Mouse (Mus musculus): Measurements from ENCODE around the gene Notch2. TPM values are rescaled to one million over a fixed set of nuclear protein-coding genes. Genes with fewer than 3 reads are reported as not detected.
A peak's percentile ranks its signal among the peaks of the same experiment; 100 is the strongest.

Gene Notch2
- polyA plus RNA-seq, 1 experiment = 16.3 TPM

DNA sequence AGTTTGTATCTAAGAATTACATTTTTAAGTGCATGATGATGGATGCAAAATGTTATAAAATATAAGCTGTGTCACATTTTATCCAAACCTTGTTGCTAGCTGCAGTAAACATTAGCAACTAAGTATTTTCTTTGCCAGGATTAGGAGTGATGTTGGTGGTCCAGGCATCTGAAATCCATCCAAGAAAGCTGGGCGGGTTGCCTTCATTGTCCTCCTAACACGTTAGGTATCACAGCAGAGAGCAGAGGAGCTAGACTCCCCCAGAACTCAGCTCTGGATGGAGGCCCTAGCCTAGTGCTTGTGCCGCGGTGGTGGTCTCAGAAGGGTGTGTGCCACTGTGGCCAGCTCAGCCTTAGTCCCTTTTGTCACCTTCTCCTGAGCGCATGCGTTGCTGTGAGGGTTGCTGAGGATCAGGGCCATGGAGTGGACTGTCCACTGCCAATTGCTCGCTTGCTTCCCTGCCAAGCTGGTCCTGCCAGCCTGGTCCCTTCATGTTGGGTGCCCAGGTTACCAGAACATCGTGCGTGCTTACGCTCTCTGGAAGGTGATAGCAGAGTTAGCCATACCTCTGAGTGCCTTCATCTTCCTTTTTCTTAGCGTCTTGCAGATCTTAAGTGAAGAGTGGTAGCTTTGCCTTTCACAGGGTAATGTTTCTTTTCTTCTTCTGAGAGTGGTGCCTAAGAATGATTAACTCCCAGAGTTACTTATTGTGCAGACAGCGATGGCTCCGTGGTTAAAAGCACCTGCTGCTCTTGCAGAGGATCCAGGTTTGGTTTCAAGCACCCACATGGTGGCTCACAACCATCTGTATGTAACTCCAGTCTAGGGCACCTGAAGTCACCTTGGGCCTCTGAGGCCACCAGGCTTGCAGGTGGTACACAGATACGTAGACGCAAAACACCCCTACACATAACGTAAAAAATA, 39.4 kb downstream of the Notch2 start:
- Histone ChIP-seq H3K4me1 (ENCODE audit: control insufficient read depth, insufficient read depth, low read length) (peaks cover 24% of the 10 kb centered on the region; the same call in 1 of the 2 replicates), H3K27me3 (replicated peaks; ENCODE audit: control insufficient read depth, insufficient read depth, low read length) (no peaks in the 10 kb centered on the region), H3K36me3 (ENCODE audit: control insufficient read depth, insufficient read depth, low read length) (no peaks in the 10 kb centered on the region), H3K4me3 (ENCODE audit: insufficient read depth, low read depth, low read length) (no peak overlapping the region), H3K27ac (ENCODE audit: insufficient read depth, low read depth, low read length) (peak overlapping the region; percentile 52; the same call in 1 of the 2 replicates)
- no peak for TF ChIP-seq POLR2A (IDR thresholded peaks at IDR 0.05; ENCODE audit: low read depth, low read length)
- no peak for TF ChIP-seq CTCF (conservative IDR thresholded peaks at IDR 0.05; ENCODE audit: insufficient read depth, insufficient read length, low read depth, low read length)
- WGBS = 47% methylated on average over 16 of the region's 16 CpGs
- DNase-seq = peak; percentile 74

DNA sequence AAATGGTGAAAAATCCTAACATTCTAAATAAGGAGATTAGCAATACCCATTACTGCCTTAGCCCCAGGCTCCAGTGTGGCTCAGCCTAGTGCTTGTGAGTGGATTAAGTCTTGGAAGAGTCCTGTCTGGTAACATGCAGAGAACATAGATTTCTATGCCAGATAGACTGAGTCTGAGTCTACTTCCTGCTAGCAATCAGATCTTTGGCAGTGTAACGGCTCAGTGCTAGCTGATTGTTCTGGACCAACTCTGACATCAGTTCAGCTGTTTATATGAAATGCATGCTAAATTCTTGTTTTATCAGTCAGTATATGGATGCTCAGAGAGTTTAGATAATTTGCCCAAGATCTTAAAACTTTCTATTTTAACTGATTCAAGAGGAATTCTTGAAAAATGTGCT, 40.5 kb downstream of the Notch2 start:
- peaks cover 24% of the 10 kb centered on the region; the same call in 1 of the 2 replicates for H3K4me1 ChIP-seq (ENCODE audit: control insufficient read depth, insufficient read depth, low read length)
- 50% methylated on average over 1 of the region's 1 CpGs for WGBS
- no peaks in the 10 kb centered on the region for H3K27me3 ChIP-seq (replicated peaks; ENCODE audit: control insufficient read depth, insufficient read depth, low read length)
- no peak overlapping the region for H3K4me3 ChIP-seq (ENCODE audit: insufficient read depth, low read depth, low read length)
- no peaks in the 10 kb centered on the region for H3K36me3 ChIP-seq (ENCODE audit: control insufficient read depth, insufficient read depth, low read length)
- DNase-seq = no peak
- no peak overlapping the region for H3K27ac ChIP-seq (ENCODE audit: insufficient read depth, low read depth, low read length)
- TF ChIP-seq CTCF (conservative IDR thresholded peaks at IDR 0.05; ENCODE audit: insufficient read depth, insufficient read length, low read depth, low read length) (no peak), POLR2A (IDR thresholded peaks at IDR 0.05; ENCODE audit: low read depth, low read length) (no peak)

GRCm38 (mm10) chr3:98054334-98055007, 41.1 kb downstream of the Notch2 start:
- no peak overlapping the region for H3K27ac ChIP-seq (ENCODE audit: insufficient read depth, low read depth, low read length)
- no peak overlapping the region for H3K4me3 ChIP-seq (ENCODE audit: insufficient read depth, low read depth, low read length)
- DNase-seq = no peak
- TF ChIP-seq POLR2A (IDR thresholded peaks at IDR 0.05; ENCODE audit: low read depth, low read length) = no peak
- no peak for TF ChIP-seq CTCF (conservative IDR thresholded peaks at IDR 0.05; ENCODE audit: insufficient read depth, insufficient read length, low read depth, low read length)
- no peaks in the 10 kb centered on the region for H3K27me3 ChIP-seq (replicated peaks; ENCODE audit: control insufficient read depth, insufficient read depth, low read length)
- WGBS = 87% methylated on average over 8 of the region's 8 CpGs
- peaks cover 24% of the 10 kb centered on the region; the same call in 1 of the 2 replicates for H3K4me1 ChIP-seq (ENCODE audit: control insufficient read depth, insufficient read depth, low read length)
- no peaks in the 10 kb centered on the region for H3K36me3 ChIP-seq (ENCODE audit: control insufficient read depth, insufficient read depth, low read length)

- 72% methylated on average over 6 of the region's 6 CpGs for WGBS
- DNase-seq = no peak
- peaks cover 24% of the 10 kb centered on the region; the same call in 1 of the 2 replicates for H3K4me1 ChIP-seq (ENCODE audit: control insufficient read depth, insufficient read depth, low read length)
These were observed 41.6 kb downstream of the Notch2 start for GRCm38 (mm10) chr3:98055008-98055345.

GRCm38 (mm10) chr3:98055808-98056728, 42.7 kb downstream of the Notch2 start:
- no peaks in the 10 kb centered on the region for H3K27me3 ChIP-seq (replicated peaks; ENCODE audit: control insufficient read depth, insufficient read depth, low read length)
- DNase-seq = no peak
- H3K4me3 ChIP-seq (ENCODE audit: insufficient read depth, low read depth, low read length) = no peak overlapping the region
- no peak for TF ChIP-seq POLR2A (IDR thresholded peaks at IDR 0.05; ENCODE audit: low read depth, low read length)
- TF ChIP-seq CTCF (conservative IDR thresholded peaks at IDR 0.05; ENCODE audit: insufficient read depth, insufficient read length, low read depth, low read length) = no peak
- H3K4me1 ChIP-seq (ENCODE audit: control insufficient read depth, insufficient read depth, low read length) = peaks cover 20% of the 10 kb centered on the region; the same call in 1 of the 2 replicates
- H3K27ac ChIP-seq (ENCODE audit: insufficient read depth, low read depth, low read length) = no peak overlapping the region
- WGBS = 80% methylated on average over 20 of the region's 20 CpGs
- no peaks in the 10 kb centered on the region for H3K36me3 ChIP-seq (ENCODE audit: control insufficient read depth, insufficient read depth, low read length)

More at GRCm38 (mm10) chr3:98055008-98055345, 41.6 kb downstream of the Notch2 start:
- TF ChIP-seq CTCF (conservative IDR thresholded peaks at IDR 0.05; ENCODE audit: insufficient read depth, insufficient read length, low read depth, low read length) (no peak), POLR2A (IDR thresholded peaks at IDR 0.05; ENCODE audit: low read depth, low read length) (no peak)
- Histone ChIP-seq H3K27me3 (replicated peaks; ENCODE audit: control insufficient read depth, insufficient read depth, low read length) (no peaks in the 10 kb centered on the region), H3K4me3 (ENCODE audit: insufficient read depth, low read depth, low read length) (no peak overlapping the region), H3K27ac (ENCODE audit: insufficient read depth, low read depth, low read length) (no peak overlapping the region), H3K36me3 (ENCODE audit: control insufficient read depth, insufficient read depth, low read length) (no peaks in the 10 kb centered on the region)

DNA sequence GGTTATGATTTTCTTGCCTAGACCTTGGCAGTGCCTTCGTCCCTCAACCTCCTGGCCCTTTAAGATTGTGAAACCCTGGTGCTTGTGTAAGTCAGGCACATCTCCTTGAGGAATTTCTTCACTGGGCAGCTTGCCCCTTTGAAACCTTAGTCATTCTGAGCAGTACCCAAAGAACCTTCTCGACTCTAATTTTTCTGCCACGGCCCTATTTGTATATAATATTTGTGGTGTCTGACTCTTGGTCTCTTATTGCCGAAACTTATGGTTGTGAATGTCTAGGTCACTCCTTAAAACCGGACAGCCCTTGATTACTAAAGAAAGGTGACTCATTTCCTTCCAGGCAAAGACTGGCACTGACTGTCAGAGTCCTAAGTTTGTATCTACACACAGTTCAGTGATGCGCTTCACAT, 43.6 kb downstream of the Notch2 start:
- peak; percentile 51 for DNase-seq
- H3K27ac ChIP-seq (ENCODE audit: insufficient read depth, low read depth, low read length) = no peak overlapping the region
- no peaks in the 10 kb centered on the region for H3K27me3 ChIP-seq (replicated peaks; ENCODE audit: control insufficient read depth, insufficient read depth, low read length)
- no peaks in the 10 kb centered on the region for H3K36me3 ChIP-seq (ENCODE audit: control insufficient read depth, insufficient read depth, low read length)
- no peak for TF ChIP-seq CTCF (conservative IDR thresholded peaks at IDR 0.05; ENCODE audit: insufficient read depth, insufficient read length, low read depth, low read length)
- no peak for TF ChIP-seq POLR2A (IDR thresholded peaks at IDR 0.05; ENCODE audit: low read depth, low read length)
- 60% methylated on average over 6 of the region's 6 CpGs for WGBS
- H3K4me1 ChIP-seq (ENCODE audit: control insufficient read depth, insufficient read depth, low read length) = peaks cover 20% of the 10 kb centered on the region; the same call in 1 of the 2 replicates
- no peak overlapping the region for H3K4me3 ChIP-seq (ENCODE audit: insufficient read depth, low read depth, low read length)

Measured in kidney, adult 2 months (tissue).